ENCODE assay signal across 14 mouse cellular contexts in genomic region chr3:149626186-149626585, GRCm38 (mm10).
"Had no signal": no experiment of that assay in that cellular context is flagged by ENCODE, and none has a peak within 500 bp of the region (broad histone marks: within the 10 kb centered on the region; RNA-seq: fewer than 3 reads in every experiment).

No protein-coding gene starts in this region.

- ATAC-seq: intestine, embryonic 16.5 days; liver, postnatal 0 days had no signal

- H3K9ac ChIP-seq: limb, embryonic 12.5 days; liver, embryonic 13.5 days; liver, postnatal 0 days; neural tube, embryonic 15.5 days had no signal

- DNase-seq: kidney, adult 8-10 months; kidney, postnatal 14 days; layer of hippocampus, adult 9-11 months; liver; liver, embryonic 13.5 days; liver, postnatal 0 days; midbrain, embryonic 14.5 days; right cerebral cortex, adult 18-20 months; thymus, postnatal 4 days had no signal

- H3K27ac ChIP-seq: limb, embryonic 12.5 days; liver, embryonic 13.5 days; neural tube, embryonic 15.5 days; stomach, postnatal 0 days had no signal

- H3K36me3 ChIP-seq: limb, embryonic 12.5 days; liver, embryonic 13.5 days; neural tube, embryonic 15.5 days had no signal

- H3K4me1 ChIP-seq: limb, embryonic 12.5 days; liver, embryonic 13.5 days; neural tube, embryonic 15.5 days had no signal

- H3K27me3 ChIP-seq: limb, embryonic 12.5 days; liver, embryonic 13.5 days; neural tube, embryonic 15.5 days had no signal

- H3K9me3 ChIP-seq: limb, embryonic 12.5 days; liver, embryonic 13.5 days; neural tube, embryonic 15.5 days had no signal

- H3K4me2 ChIP-seq: limb, embryonic 12.5 days; liver, embryonic 13.5 days; neural tube, embryonic 15.5 days had no signal

- H3K4me3 ChIP-seq: limb, embryonic 12.5 days; liver, embryonic 13.5 days; myocyte; neural tube, embryonic 15.5 days had no signal
